Mouse (Mus musculus) adrenal gland, postnatal 25 days (tissue): ENCODE results near the gene Exosc5. TPM values are rescaled to one million over a fixed set of nuclear protein-coding genes. Genes with fewer than 3 reads are reported as not detected.
A peak's percentile ranks its signal among the peaks of the same experiment; 100 is the strongest.

Experiments
- DNase-seq: peaks from one replicate; pipeline ENCODE4 v3.0.0; 2021; ENCODE audit warnings: mixed read lengths
- long read RNA-seq: library from polyadenylated mRNA; stranded (forward); transcript quantifications from one replicate; pipeline ENCODE4 v2.0.0, GENCODE M21; 2021
- total RNA-seq: library from RNA; stranded (reverse); gene quantifications from 2 replicates; pipeline ENCODE4 v1.2.3, GENCODE M21; 2021

The Exosc5 gene
- 47.6 and 59.4 TPM in 2 replicates for total RNA-seq
- long read RNA-seq, transcript Exosc5-201 (6 exons, 1,020 nt), result major isoform, 35 of 40 reads
- long read RNA-seq, partial matches to known transcripts, result 2 of 40 reads
- long read RNA-seq, other reads (novel, unspliced or antisense), result 2 of 40 reads

GRCm38 (mm10) chr7:25658657-25659472 is at the start of gene Exosc5, which contains the start of gene Bckdha:
Exosc5 (plus strand) TSS chr7:25659164.
Bckdha (minus strand) TSS chr7:25658981.
- DNase-seq, result peak; percentile 97

GRCm38 (mm10) chr7:25610056-25610455 is 48.9 kb upstream of the Exosc5 start:
- DNase-seq, result no peak

- no peak for DNase-seq
Observed at GRCm38 (mm10) chr7:25611501-25611900, 47.5 kb upstream of the Exosc5 start.

- DNase-seq, result no peak
Observed at GRCm38 (mm10) chr7:25614086-25614485, 44.9 kb upstream of the Exosc5 start.

GRCm38 (mm10) chr7:25614831-25615705 is 43.9 kb upstream of the Exosc5 start:
- no peak for DNase-seq

- DNase-seq, result no peak
Observed at GRCm38 (mm10) chr7:25615706-25616011, 43.3 kb upstream of the Exosc5 start, which contains the start of gene Erich4. Erich4 (minus strand) TSS chr7:25615892.

- no peak for DNase-seq
Observed at GRCm38 (mm10) chr7:25617376-25618160, 41.4 kb upstream of the Exosc5 start.

- peak; percentile 92 for DNase-seq
Observed at GRCm38 (mm10) chr7:25618865-25619721, 39.9 kb upstream of the Exosc5 start, which contains the start of gene Dmac2. Dmac2 (plus strand) TSS chr7:25619414.

GRCm38 (mm10) chr7:25619722-25619991 is 39.3 kb upstream of the Exosc5 start:
- DNase-seq, result no peak

GRCm38 (mm10) chr7:25620101-25620500 is 38.9 kb upstream of the Exosc5 start:
- DNase-seq, result no peak

GRCm38 (mm10) chr7:25620751-25621150 is 38.2 kb upstream of the Exosc5 start:
- no peak for DNase-seq

- no peak for DNase-seq
Observed at GRCm38 (mm10) chr7:25623857-25624370, 35.0 kb upstream of the Exosc5 start.

- DNase-seq, result no peak
Observed at GRCm38 (mm10) chr7:25624851-25625250, 34.1 kb upstream of the Exosc5 start.

GRCm38 (mm10) chr7:25625594-25626250 is 33.2 kb upstream of the Exosc5 start:
- no peak for DNase-seq

- DNase-seq, result peak; percentile 16
Observed at GRCm38 (mm10) chr7:25626509-25627430, 32.2 kb upstream of the Exosc5 start, which contains the start of gene B3gnt8. B3gnt8 (plus strand) TSS chr7:25626654.

GRCm38 (mm10) chr7:25627431-25628322 is 31.3 kb upstream of the Exosc5 start:
- peak; percentile 76 for DNase-seq

- no peak for DNase-seq
Observed at GRCm38 (mm10) chr7:25628323-25628620, 30.7 kb upstream of the Exosc5 start.

GRCm38 (mm10) chr7:25632679-25633078 is 26.3 kb upstream of the Exosc5 start:
- no peak for DNase-seq
